Mouse (Mus musculus): ENCODE results near the gene Lrig2. TPM values are rescaled to one million over a fixed set of nuclear protein-coding genes. Genes with fewer than 3 reads are reported as not detected.

Lrig2 gene
- total RNA-seq (2023), result 18.8 and 26.8 TPM in 2 replicates

DNA sequence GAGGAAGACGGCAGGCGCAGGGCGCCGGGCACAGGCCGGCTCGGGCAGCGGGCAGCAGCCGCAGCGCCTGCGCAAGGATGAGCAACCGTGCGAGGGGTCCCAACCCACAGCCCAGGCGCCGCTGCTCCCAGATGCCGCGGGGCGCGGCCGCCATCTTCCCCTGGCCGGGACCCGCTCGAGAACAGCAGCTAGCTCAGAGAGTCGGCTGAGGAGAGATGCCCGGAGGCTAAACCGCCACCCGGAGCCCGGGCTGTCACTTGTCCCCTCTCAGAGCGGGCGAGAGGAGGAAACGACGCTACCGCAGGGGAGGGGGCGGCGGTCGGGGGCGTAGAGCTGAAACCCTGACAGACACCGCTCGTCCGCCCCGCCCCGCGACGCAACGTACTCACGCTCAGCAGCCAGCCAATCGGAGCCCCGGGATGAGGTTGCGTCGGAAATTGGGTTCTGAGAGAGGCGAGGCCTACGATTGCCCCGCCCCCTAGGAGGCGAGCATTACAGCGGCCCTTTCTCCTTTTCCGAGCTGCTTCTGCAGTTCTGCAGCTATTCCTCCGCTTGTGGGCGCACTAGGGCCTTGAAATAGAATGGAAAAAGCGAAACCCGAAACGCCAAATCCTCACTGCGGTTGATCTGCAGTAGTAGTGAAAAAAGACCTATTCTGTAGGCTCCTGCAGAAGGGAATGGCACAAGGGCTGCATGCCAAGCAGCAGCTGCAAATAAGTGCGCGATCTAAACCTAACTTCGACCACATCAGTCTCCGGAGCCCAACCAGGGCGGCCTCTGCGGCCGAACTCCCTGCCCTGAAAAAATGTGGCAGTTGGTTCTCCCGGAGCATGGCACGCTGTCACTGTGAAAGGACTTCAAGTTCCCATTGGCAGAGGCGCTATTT is at the start of gene Lrig2:
Lrig2 (minus strand) TSS at position 381 of the 886 bp plus-strand sequence.

Other genes starting within 250 kb of the Lrig2 start
- gene Slc16a1, start 126.8 kb upstream of the Lrig2 start, total RNA-seq (2023), result 6.6 and 7.1 TPM in 2 replicates

Measured in neutrophil, adult 65 days (primary cell).